Mouse (Mus musculus) stomach, postnatal 0 days (tissue): ENCODE measurements at regions not wholly inside any gene's neighbourhood (a gene's known extent, or its start where the extent isn't known, plus 50 kb on each side); places are given as distances from the start of the nearest gene placed in this dataset.

Experiments
- CTCF ChIP-seq: IDR thresholded peaks from 2 replicates; pipeline ENCODE4 v1.5.1; 2016; ENCODE audit warnings: antibody characterized with exemption, low read depth, mild to moderate bottlenecking, moderate library complexity
- EP300 ChIP-seq: optimal IDR thresholded peaks from 2 replicates; pipeline ENCODE3; 2016; ENCODE audit warnings: antibody characterized with exemption

GRCm38 (mm10) chr2:149763864-149764263, 65.1 kb upstream of the Syndig1 start:
- no peak for TF ChIP-seq CTCF
- no peak for TF ChIP-seq EP300
